Mouse (Mus musculus): ENCODE results near the gene Hdac5. TPM values are rescaled to one million over a fixed set of nuclear protein-coding genes. Genes with fewer than 3 reads are reported as not detected.

The Hdac5 gene
- polyA plus RNA-seq, 1 experiment from 2014 or later, result 26.0 TPM

DNA sequence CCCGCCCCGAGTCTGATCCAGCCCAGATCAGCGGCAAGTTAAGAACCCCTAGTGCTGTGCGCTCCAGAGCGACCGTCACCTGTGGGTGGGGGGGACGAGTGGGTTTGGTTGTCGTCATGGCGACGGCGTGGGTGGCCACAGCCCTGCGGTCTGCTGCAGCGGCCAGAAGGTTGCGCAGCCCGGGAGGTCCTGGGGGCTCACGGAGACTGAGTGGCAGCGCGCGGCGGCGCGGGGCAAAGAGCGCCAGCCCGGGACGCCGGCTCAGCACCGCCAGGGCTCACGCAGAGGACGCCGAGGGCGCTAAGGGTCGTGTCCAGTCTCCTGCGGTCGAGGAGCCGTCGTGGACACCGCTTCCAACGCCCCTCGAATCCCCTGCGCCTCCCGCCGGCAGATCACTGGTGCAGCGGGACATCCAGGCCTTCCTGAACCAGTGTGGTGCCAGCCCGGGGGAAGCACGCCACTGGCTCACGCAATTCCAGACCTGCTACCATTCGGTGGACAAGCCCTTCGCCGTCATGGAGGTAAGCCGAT is 84.4 kb downstream of the Hdac5 start, which contains the start of gene Nags:
TSS of gene Nags (plus strand) at position 43 of the 531 bp plus-strand sequence.
- Histone ChIP-seq H3K4me2 (peak within 1 kb of the TSS; percentile 80), H3K4me3 (ENCODE audit: low read depth, low read length) (peak within 1 kb of the TSS; percentile 55), H3K9ac (ENCODE audit: low read depth, low read length) (peak within 1 kb of the TSS; percentile 27), H3K9me3 (ENCODE audit: control insufficient read depth, low read length) (no peaks in the 10 kb centered on the region), H3K4me1 (replicated peaks; ENCODE audit: control insufficient read depth, insufficient read depth, low read length) (peaks cover 17% of the 10 kb centered on the region), H3K36me3 (ENCODE audit: control insufficient read depth, insufficient read depth, low read length) (no peaks in the 10 kb centered on the region), H3K27me3 (replicated peaks; ENCODE audit: control insufficient read depth, insufficient read depth, low read length) (peaks cover 62% of the 10 kb centered on the region), H3K27ac (ENCODE audit: low read depth, low read length) (peak within 1 kb of the TSS; percentile 53; the same call in 1 of the 2 replicates)
- 3% methylated on average over 50 of the region's 50 CpGs for WGBS
- ATAC-seq (replicated peaks; ENCODE audit: low FRiP score) (peak; percentile 62; the same call in 1 of the 2 replicates), DNase-seq (ENCODE audit: low spot score) (peak; percentile 64)

GRCm38 (mm10) chr11:102144957-102145470 is 85.0 kb downstream of the Hdac5 start:
- peaks cover 62% of the 10 kb centered on the region for H3K27me3 ChIP-seq (replicated peaks; ENCODE audit: control insufficient read depth, insufficient read depth, low read length)
- peak overlapping the region; percentile 55 for H3K4me3 ChIP-seq (ENCODE audit: low read depth, low read length)
- no peaks in the 10 kb centered on the region for H3K36me3 ChIP-seq (ENCODE audit: control insufficient read depth, insufficient read depth, low read length)
- no peak overlapping the region for H3K27ac ChIP-seq (ENCODE audit: low read depth, low read length)
- no peak for DNase-seq (ENCODE audit: low spot score)
- H3K9ac ChIP-seq (ENCODE audit: low read depth, low read length), result peak overlapping the region; percentile 27; the same call in 1 of the 2 replicates
- H3K9me3 ChIP-seq (ENCODE audit: control insufficient read depth, low read length), result no peaks in the 10 kb centered on the region
- no peak for ATAC-seq (replicated peaks; ENCODE audit: low FRiP score)
- WGBS, result 24% methylated on average over 13 of the region's 13 CpGs
- H3K4me1 ChIP-seq (replicated peaks; ENCODE audit: control insufficient read depth, insufficient read depth, low read length), result peaks cover 17% of the 10 kb centered on the region
- peak overlapping the region; percentile 80 for H3K4me2 ChIP-seq

Small RNAs within 50 kb of the gene (microRNA-seq; reads per million reads assigned to microRNA genes)
- not detected for gene Mir8101 (ENCODE audit: borderline number of aligned reads)

Other genes with a start within 250 kb of the Hdac5 start
- not detected in 2 replicates for gene Cfap97d1, start 245.9 kb downstream of the Hdac5 start, polyA plus RNA-seq (2014; fragmentation: Nextera tagmentation; extraction: Ambion mirVana)
- 20.5 and 21.2 TPM in 2 replicates for gene Dusp3, start 243.2 kb downstream of the Hdac5 start, polyA plus RNA-seq (2014; fragmentation: Nextera tagmentation; extraction: Ambion mirVana)
- gene Mpp3, start 201.7 kb downstream of the Hdac5 start, polyA plus RNA-seq (2014; fragmentation: Nextera tagmentation; extraction: Ambion mirVana), result 2.6 and 3.2 TPM in 2 replicates
- gene Cd300lg, start 188.7 kb downstream of the Hdac5 start, polyA plus RNA-seq (2014; fragmentation: Nextera tagmentation; extraction: Ambion mirVana), result 0.27 and 0.66 TPM in 2 replicates
- gene Mpp2, start 141.7 kb downstream of the Hdac5 start, polyA plus RNA-seq (2014; fragmentation: Nextera tagmentation; extraction: Ambion mirVana), result 12.1 and 12.8 TPM in 2 replicates
- not detected in 2 replicates for gene Ppy, start 128.8 kb downstream of the Hdac5 start, polyA plus RNA-seq (2014; fragmentation: Nextera tagmentation; extraction: Ambion mirVana)
- 1.0 and 2.4 TPM in 2 replicates for gene Pyy, start 122.3 kb downstream of the Hdac5 start, polyA plus RNA-seq (2014; fragmentation: Nextera tagmentation; extraction: Ambion mirVana)
- 4.9 and 5.1 TPM in 2 replicates for gene Nags, start 84.7 kb downstream of the Hdac5 start, polyA plus RNA-seq (2014; fragmentation: Nextera tagmentation; extraction: Ambion mirVana)
- 25.7 and 26.0 TPM in 2 replicates for gene Tmem101, start 73.8 kb downstream of the Hdac5 start, polyA plus RNA-seq (2014; fragmentation: Nextera tagmentation; extraction: Ambion mirVana)
- 80.1 and 83.2 TPM in 2 replicates for gene Lsm12, start 44.9 kb downstream of the Hdac5 start, polyA plus RNA-seq (2014; fragmentation: Nextera tagmentation; extraction: Ambion mirVana)
- gene G6pc3, start 40.5 kb downstream of the Hdac5 start, polyA plus RNA-seq (2014; fragmentation: Nextera tagmentation; extraction: Ambion mirVana), result 38.8 and 39.5 TPM in 2 replicates
- gene BC030867, start 18.7 kb upstream of the Hdac5 start, polyA plus RNA-seq (2014; fragmentation: Nextera tagmentation; extraction: Ambion mirVana), result 28.2 and 29.4 TPM in 2 replicates
- 0.05 and 0.12 TPM in 2 replicates for gene Asb16, start 38.6 kb upstream of the Hdac5 start, polyA plus RNA-seq (2014; fragmentation: Nextera tagmentation; extraction: Ambion mirVana)
- gene Tmub2, start 54.8 kb upstream of the Hdac5 start, polyA plus RNA-seq (2014; fragmentation: Nextera tagmentation; extraction: Ambion mirVana), result 41.6 and 44.8 TPM in 2 replicates
- 11.4 and 14.7 TPM in 2 replicates for gene Atxn7l3, start 66.5 kb upstream of the Hdac5 start, polyA plus RNA-seq (2014; fragmentation: Nextera tagmentation; extraction: Ambion mirVana)
- gene Ubtf, start 89.6 kb upstream of the Hdac5 start, polyA plus RNA-seq (2014; fragmentation: Nextera tagmentation; extraction: Ambion mirVana), result 104 and 108 TPM in 2 replicates
- 191 and 229 TPM in 2 replicates for gene Slc4a1, start 136.0 kb upstream of the Hdac5 start, polyA plus RNA-seq (2014; fragmentation: Nextera tagmentation; extraction: Ambion mirVana)
- gene Rundc3a, start 163.2 kb upstream of the Hdac5 start, polyA plus RNA-seq (2014; fragmentation: Nextera tagmentation; extraction: Ambion mirVana), result 1.8 and 2.6 TPM in 2 replicates
- 282 and 283 TPM in 2 replicates for gene Slc25a39, start 177.8 kb upstream of the Hdac5 start, polyA plus RNA-seq (2014; fragmentation: Nextera tagmentation; extraction: Ambion mirVana)
- 68.1 and 69.5 TPM in 2 replicates for gene Grn, start 200.1 kb upstream of the Hdac5 start, polyA plus RNA-seq (2014; fragmentation: Nextera tagmentation; extraction: Ambion mirVana)
- 1.8 and 2.0 TPM in 2 replicates for gene Fam171a2, start 217.5 kb upstream of the Hdac5 start, polyA plus RNA-seq (2014; fragmentation: Nextera tagmentation; extraction: Ambion mirVana)
- 76.2 and 80.3 TPM in 2 replicates for gene Itga2b, start 240.0 kb upstream of the Hdac5 start, polyA plus RNA-seq (2014; fragmentation: Nextera tagmentation; extraction: Ambion mirVana)

Data from liver, embryonic 11.5 days (tissue).